Mouse (Mus musculus) hindbrain, embryonic 11.5 days (tissue): Measurements from ENCODE around the gene Ikzf3. TPM values are rescaled to one million over a fixed set of nuclear protein-coding genes. Genes with fewer than 3 reads are reported as not detected.
A peak's percentile ranks its signal among the peaks of the same experiment; 100 is the strongest.

Source experiments
- ATAC-seq: fragments of 200-750 bp; cut with Nextera tagmentation; 2 replicates; pipeline ENCODE4 v1.8.0; 2017; ENCODE audit warnings: mild to moderate bottlenecking, moderate TSS enrichment, moderate library complexity; ENCODE audit not compliant: low FRiP score
- DNase-seq: peaks from one replicate; pipeline ENCODE4 v3.0.0-alpha.2; 2015; ENCODE audit warnings: low spot score
- H3K27ac ChIP-seq: fragments of 300-500 bp; sonication (generic); 2 replicates; pipeline ENCODE4 v1.5.1; 2014; ENCODE audit warnings: mild to moderate bottlenecking, low read depth, low read length
- H3K27me3 ChIP-seq: fragments of 300-500 bp; sonication (generic); 2 replicates; pipeline ENCODE4 v1.6.1; 2014; ENCODE audit warnings: mild to moderate bottlenecking, low read length, moderate library complexity, mixed read lengths; ENCODE audit not compliant: control insufficient read depth, insufficient read depth
- H3K36me3 ChIP-seq: fragments of 300-500 bp; sonication (generic); 2 replicates; pipeline ENCODE4 v1.6.1; 2014; ENCODE audit warnings: mild to moderate bottlenecking, low read length, moderate library complexity, mixed read lengths; ENCODE audit not compliant: control insufficient read depth, insufficient read depth
- H3K4me1 ChIP-seq: fragments of 300-500 bp; sonication (generic); replicated peaks from 2 replicates; pipeline ENCODE4 v1.6.1; 2014; ENCODE audit warnings: low read length, mixed read lengths; ENCODE audit not compliant: control insufficient read depth, insufficient read depth
- H3K4me2 ChIP-seq: fragments of 300-500 bp; sonication (generic); replicated peaks from 2 replicates; pipeline ENCODE4 v1.6.1; 2014; ENCODE audit warnings: mild to moderate bottlenecking, low read depth, low read length
- H3K4me3 ChIP-seq: fragments of 300-500 bp; sonication (generic); 2 replicates; pipeline ENCODE4 v1.5.1; 2014; ENCODE audit warnings: low read depth, low read length
- H3K9ac ChIP-seq: fragments of 300-500 bp; sonication (generic); 2 replicates; pipeline ENCODE4 v1.6.1; 2014; ENCODE audit warnings: low read depth, low read length
- H3K9me3 ChIP-seq: fragments of 300-500 bp; sonication (generic); 2 replicates; pipeline ENCODE4 v1.6.1; 2016; ENCODE audit warnings: low read length; ENCODE audit not compliant: control insufficient read depth
- WGBS: fragments of 180-500 bp; shearing (Covaris S2); extraction: QIAGEN DNeasy Blood & Tissue Kit; methylation state at CpG from one replicate; pipeline ENCODE4 v1.1.7; 2014; 5-methylcytosine and 5-hydroxymethylcytosine counted together
- polyA plus RNA-seq: library from polyadenylated mRNA; unstranded; fragments of >200 nt; fragmentation: Nextera tagmentation; extraction: Ambion mirVana; gene quantifications from 2 replicates; pipeline ENCODE4 v1.2.1, GENCODE M21; 2014

Ikzf3 gene
- polyA plus RNA-seq, 1 experiment from 2014 or later = 0.60 TPM

GRCm38 (mm10) chr11:98586087-98586891 lies 40.5 kb upstream of the Ikzf3 start:
- no peak for DNase-seq
- peak; percentile 61 for ATAC-seq
- H3K4me2 ChIP-seq = peak overlapping the region; percentile 72
- H3K4me1 ChIP-seq = peaks cover 12% of the 10 kb centered on the region
- H3K36me3 ChIP-seq = 0 out of 2 replicates have a peak, but pooled peaks cover 5% of the 10 kb centered on the region
- H3K27me3 ChIP-seq = no peaks in the 10 kb centered on the region
- 0 out of 2 replicates have a peak overlapping the region, but pooled peaks have one; percentile 31 for H3K27ac ChIP-seq
- WGBS = 2% methylated on average over 22 of the region's 22 CpGs
- no peaks in the 10 kb centered on the region for H3K9me3 ChIP-seq
- peak overlapping the region; percentile 68 for H3K4me3 ChIP-seq
- peak overlapping the region; percentile 75 for H3K9ac ChIP-seq

- Histone ChIP-seq H3K27ac (no peak overlapping the region), H3K4me1 (peaks cover 12% of the 10 kb centered on the region), H3K4me3 (no peak overlapping the region), H3K9me3 (no peaks in the 10 kb centered on the region), H3K9ac (no peak overlapping the region), H3K36me3 (peaks cover 7% of the 10 kb centered on the region; the same call in 1 of the 2 replicates), H3K4me2 (no peak overlapping the region), H3K27me3 (no peaks in the 10 kb centered on the region)
- DNase-seq (no peak), ATAC-seq (no peak)
- 90% methylated on average over 6 of the region's 6 CpGs for WGBS
Observed at GRCm38 (mm10) chr11:98584629-98585177, 38.9 kb upstream of the Ikzf3 start.

GRCm38 (mm10) chr11:98584146-98584545 lies 38.3 kb upstream of the Ikzf3 start:
- Histone ChIP-seq H3K36me3 (peaks cover 7% of the 10 kb centered on the region; the same call in 1 of the 2 replicates), H3K27me3 (no peaks in the 10 kb centered on the region), H3K4me3 (no peak overlapping the region), H3K27ac (no peak overlapping the region), H3K9ac (no peak overlapping the region), H3K9me3 (no peaks in the 10 kb centered on the region), H3K4me2 (no peak overlapping the region), H3K4me1 (peaks cover 12% of the 10 kb centered on the region)
- DNase-seq (no peak), ATAC-seq (no peak)
- WGBS = 74% methylated on average over 1 of the region's 1 CpGs

GRCm38 (mm10) chr11:98583571-98583970 lies 37.7 kb upstream of the Ikzf3 start:
- H3K4me3 ChIP-seq = no peak overlapping the region
- 33% methylated on average over 3 of the region's 3 CpGs for WGBS
- ATAC-seq = no peak
- DNase-seq = no peak
- peaks cover 7% of the 10 kb centered on the region; the same call in 1 of the 2 replicates for H3K36me3 ChIP-seq
- no peaks in the 10 kb centered on the region for H3K9me3 ChIP-seq
- H3K4me1 ChIP-seq = peaks cover 12% of the 10 kb centered on the region
- H3K27ac ChIP-seq = no peak overlapping the region
- no peak overlapping the region for H3K9ac ChIP-seq
- H3K27me3 ChIP-seq = no peaks in the 10 kb centered on the region
- no peak overlapping the region for H3K4me2 ChIP-seq

- no peak overlapping the region for H3K27ac ChIP-seq
Observed at GRCm38 (mm10) chr11:98583265-98583552, 37.4 kb upstream of the Ikzf3 start.

GRCm38 (mm10) chr11:98582551-98583264 lies 36.9 kb upstream of the Ikzf3 start:
- Histone ChIP-seq H3K27me3 (no peaks in the 10 kb centered on the region), H3K4me3 (no peak overlapping the region), H3K4me2 (no peak overlapping the region), H3K9me3 (no peaks in the 10 kb centered on the region), H3K9ac (no peak overlapping the region), H3K36me3 (peaks cover 7% of the 10 kb centered on the region; the same call in 1 of the 2 replicates), H3K4me1 (peaks cover 8% of the 10 kb centered on the region; the same call in 1 of the 2 replicates), H3K27ac (peak overlapping the region; percentile 24; the same call in 1 of the 2 replicates)
- DNase-seq = no peak
- no peak for ATAC-seq
- 88% methylated on average over 12 of the region's 12 CpGs for WGBS

More at GRCm38 (mm10) chr11:98583265-98583552, 37.4 kb upstream of the Ikzf3 start:
- no peak for ATAC-seq
- H3K9ac ChIP-seq = no peak overlapping the region
- no peak overlapping the region for H3K4me3 ChIP-seq
- DNase-seq = no peak
- H3K9me3 ChIP-seq = no peaks in the 10 kb centered on the region
- H3K4me1 ChIP-seq = peaks cover 9% of the 10 kb centered on the region
- H3K36me3 ChIP-seq = peaks cover 7% of the 10 kb centered on the region; the same call in 1 of the 2 replicates
- WGBS = 92% methylated on average over 3 of the region's 3 CpGs
- no peak overlapping the region for H3K4me2 ChIP-seq
- no peaks in the 10 kb centered on the region for H3K27me3 ChIP-seq

- H3K27ac ChIP-seq = no peak overlapping the region
- H3K4me2 ChIP-seq = no peak overlapping the region
- 84% methylated on average over 8 of the region's 8 CpGs for WGBS
- DNase-seq = no peak
- no peaks in the 10 kb centered on the region for H3K27me3 ChIP-seq
- H3K36me3 ChIP-seq = peaks cover 7% of the 10 kb centered on the region; the same call in 1 of the 2 replicates
- peaks cover 8% of the 10 kb centered on the region; the same call in 1 of the 2 replicates for H3K4me1 ChIP-seq
- H3K9ac ChIP-seq = no peak overlapping the region
- H3K9me3 ChIP-seq = no peaks in the 10 kb centered on the region
- H3K4me3 ChIP-seq = no peak overlapping the region
- ATAC-seq = no peak
Observed at GRCm38 (mm10) chr11:98582030-98582388, 36.2 kb upstream of the Ikzf3 start.

- no peak overlapping the region for H3K4me3 ChIP-seq
- ATAC-seq = no peak
- DNase-seq = no peak
- H3K4me2 ChIP-seq = no peak overlapping the region
- H3K9me3 ChIP-seq = no peaks in the 10 kb centered on the region
- no peaks in the 10 kb centered on the region for H3K27me3 ChIP-seq
- no peak overlapping the region for H3K27ac ChIP-seq
- H3K9ac ChIP-seq = no peak overlapping the region
- H3K36me3 ChIP-seq = peaks cover 7% of the 10 kb centered on the region; the same call in 1 of the 2 replicates
- 74% methylated on average over 17 of the region's 17 CpGs for WGBS
- peaks cover 8% of the 10 kb centered on the region; the same call in 1 of the 2 replicates for H3K4me1 ChIP-seq
Observed at GRCm38 (mm10) chr11:98581286-98582029, 35.6 kb upstream of the Ikzf3 start.
